8 mouse cellular contexts compared by ENCODE assay signal in genomic region chr15:103366376-103367149, GRCm38 (mm10). TPM values are rescaled to one million over a fixed set of nuclear protein-coding genes. Genes with fewer than 3 reads are reported as not detected.
DNase-seq lines count a peak whose midpoint lies in the region; ATAC-seq and TF ChIP-seq lines count a peak whose summit lies in the region.

Gene Itga5 (minus strand): TSS chr15:103366763.

- H3K9ac ChIP-seq in hindbrain, embryonic 13.5 days = peak within 1 kb of the TSS; percentile 78
- H3K9ac ChIP-seq in liver, adult 2 months (ENCODE audit: low read depth, low read length) = peak within 1 kb of the TSS; percentile 100
- peak within 1 kb of the TSS; percentile 50 for H3K9ac ChIP-seq in midbrain, postnatal 0 days (replicated peaks; ENCODE audit: low read length, poor library complexity, severe bottlenecking)

- TF ChIP-seq POLR2A in liver, adult 2 months (IDR thresholded peaks at IDR 0.05; ENCODE audit: extremely low read depth, insufficient read depth, low read length) = peak; percentile 90

- no peak within 1 kb of the TSS for H3K27ac ChIP-seq in hindbrain, embryonic 13.5 days
- H3K27ac ChIP-seq in liver, adult 2 months (replicated peaks; ENCODE audit: insufficient read depth, low read depth, low read length) = peak within 1 kb of the TSS; percentile 95
- no peak within 1 kb of the TSS for H3K27ac ChIP-seq in midbrain, postnatal 0 days (ENCODE audit: low read depth, low read length)

- H3K4me1 ChIP-seq in E14TG2a.4 (replicated peaks; ENCODE audit: low read depth, low read length) = peaks cover 86% of the 10 kb centered on the region
- peaks cover 21% of the 10 kb centered on the region for H3K4me1 ChIP-seq in hindbrain, embryonic 13.5 days (replicated peaks)
- H3K4me1 ChIP-seq in liver, adult 2 months (ENCODE audit: control insufficient read depth, insufficient read depth, low read length) = peaks cover 21% of the 10 kb centered on the region
- peaks cover 5% of the 10 kb centered on the region for H3K4me1 ChIP-seq in midbrain, postnatal 0 days (ENCODE audit: insufficient read depth, low read length)

- no peak for TF ChIP-seq CTCF in E14TG2a.4 (conservative IDR thresholded peaks at IDR 0.05; ENCODE audit: low read length)
- TF ChIP-seq CTCF in liver, adult 2 months (IDR thresholded peaks at IDR 0.05; ENCODE audit: low read depth, low read length) = no peak
- peak; percentile 17; the same call in 1 of the 2 replicates for TF ChIP-seq CTCF in midbrain, postnatal 0 days (IDR thresholded peaks at IDR 0.05)

- peak; percentile 95 for DNase-seq in adrenal gland, adult 2 months
- DNase-seq in gastrocnemius, adult 18-20 months (ENCODE audit: low spot score) = peak; percentile 82
- peak; percentile 70 for DNase-seq in liver, adult 2 months (ENCODE audit: extremely low read depth, low read depth, low spot score)
- DNase-seq in midbrain, postnatal 0 days (ENCODE audit: low spot score) = peak; percentile 13
- peak; percentile 33 for DNase-seq in thymus, postnatal 0 days (ENCODE audit: low spot score)
- no peak for DNase-seq in layer of hippocampus, adult 11-12 months (ENCODE audit: low spot score)

- peak within 1 kb of the TSS; percentile 88 for H3K4me2 ChIP-seq in hindbrain, embryonic 13.5 days
- H3K4me2 ChIP-seq in midbrain, postnatal 0 days (ENCODE audit: low read depth, low read length, poor library complexity, severe bottlenecking) = peak within 1 kb of the TSS; percentile 94

- no peaks in the 10 kb centered on the region for H3K27me3 ChIP-seq in E14TG2a.4 (ENCODE audit: insufficient read depth, low read length)
- H3K27me3 ChIP-seq in hindbrain, embryonic 13.5 days = peaks cover 49% of the 10 kb centered on the region
- H3K27me3 ChIP-seq in liver, adult 2 months (ENCODE audit: control insufficient read depth, insufficient read depth, low read length) = no peaks in the 10 kb centered on the region
- peaks cover 9% of the 10 kb centered on the region for H3K27me3 ChIP-seq in midbrain, postnatal 0 days (ENCODE audit: insufficient read depth, low read length)

- H3K36me3 ChIP-seq in E14TG2a.4 (ENCODE audit: insufficient read depth, low read length) = peaks cover 9% of the 10 kb centered on the region
- no peaks in the 10 kb centered on the region for H3K36me3 ChIP-seq in hindbrain, embryonic 13.5 days
- H3K36me3 ChIP-seq in liver, adult 2 months (ENCODE audit: control insufficient read depth, insufficient read depth, low read length) = no peaks in the 10 kb centered on the region
- H3K36me3 ChIP-seq in midbrain, postnatal 0 days (ENCODE audit: insufficient read depth, low read length) = no peaks in the 10 kb centered on the region

- peaks cover 11% of the 10 kb centered on the region for H3K79me2 ChIP-seq in liver, adult 2 months (ENCODE audit: control insufficient read depth, insufficient read depth, low read length)

- 2% methylated on average over 31 of the region's 51 CpGs for WGBS in hindbrain, embryonic 13.5 days
- WGBS in liver, adult 2 months = 1% methylated on average over 49 of the region's 51 CpGs
- 2% methylated on average over 35 of the region's 51 CpGs for WGBS in midbrain, postnatal 0 days

- H3K9me3 ChIP-seq in E14TG2a.4 (ENCODE audit: low read length) = no peaks in the 10 kb centered on the region
- no peaks in the 10 kb centered on the region for H3K9me3 ChIP-seq in hindbrain, embryonic 13.5 days
- H3K9me3 ChIP-seq in midbrain, postnatal 0 days (ENCODE audit: low read length) = no peaks in the 10 kb centered on the region

- H3K4me3 ChIP-seq in E14TG2a.4 (replicated peaks; ENCODE audit: low read length) = peak within 1 kb of the TSS; percentile 95
- H3K4me3 ChIP-seq in hindbrain, embryonic 13.5 days = peak within 1 kb of the TSS; percentile 53
- peak within 1 kb of the TSS; percentile 92 for H3K4me3 ChIP-seq in liver, adult 2 months (ENCODE audit: insufficient read depth, low read depth, low read length)
- H3K4me3 ChIP-seq in midbrain, postnatal 0 days (ENCODE audit: low read depth, low read length) = peak within 1 kb of the TSS; percentile 51

- ATAC-seq in hindbrain, embryonic 13.5 days (ENCODE audit: low FRiP score) = peak; percentile 70
- 0 out of 2 replicates have a peak, but pooled peaks have one; percentile 32 for ATAC-seq in midbrain, postnatal 0 days (ENCODE audit: low FRiP score)

RNA-seq across cellular contexts. Expression of gene Itga5, which starts in this region (rescaled TPM):
- 10 to 100 TPM; 28.4 to 36.0 TPM for total RNA-seq in adrenal gland, adult 2 months (2021)
- 28.5 and 33.7 TPM in 2 replicates for polyA plus RNA-seq in adrenal gland, adult 2 months (2012; rRNA removed)
- total RNA-seq in gastrocnemius, adult 18-20 months (2021) = 1 to 10 TPM; 6.5 to 9.1 TPM
- 8.6 and 8.9 TPM in 2 replicates for polyA plus RNA-seq in hindbrain, embryonic 13.5 days (2015; fragmentation: Nextera tagmentation; extraction: Ambion mirVana)
- 3.0 and 5.4 TPM in 2 replicates for total RNA-seq in liver, adult 2 months (2014; rRNA removed)
- polyA plus RNA-seq in liver, adult 2 months (2012; rRNA removed) = 18.0 and 28.1 TPM in 2 replicates
- 4.8 and 6.8 TPM in 2 replicates for total RNA-seq in midbrain, postnatal 0 days (2014; rRNA removed)
- polyA plus RNA-seq in midbrain, postnatal 0 days (2015; fragmentation: Nextera tagmentation; extraction: Ambion mirVana) = 3.8 TPM in 2 replicates
- polyA plus RNA-seq in thymus, postnatal 0 days (2015; fragmentation: Nextera tagmentation; extraction: Ambion mirVana) = 9.6 and 10.5 TPM in 2 replicates

Comparison
In these comparisons a context has a peak if more than half of its experiments do, and no peak if none do; other contexts are left out.
1. H3K9ac ChIP-seq: peak in every context shown above with its lines; median percentile 100 in liver, adult 2 months; 78 in hindbrain, embryonic 13.5 days; 50 in midbrain, postnatal 0 days.